Comparison of ENCODE assay signal across 8 mouse cellular contexts in genomic region chr10:62601833-62602176, GRCm38 (mm10). TPM values are rescaled to one million over a fixed set of nuclear protein-coding genes. Genes with fewer than 3 reads are reported as not detected.
DNase-seq lines count a peak whose midpoint lies in the region; ATAC-seq and TF ChIP-seq lines count a peak whose summit lies in the region.

No protein-coding gene starts in this region.

- H3K9me3 ChIP-seq in forebrain, embryonic 13.5 days (replicated peaks), result no peaks in the 10 kb centered on the region
- no peaks in the 10 kb centered on the region for H3K9me3 ChIP-seq in liver, embryonic 15.5 days (replicated peaks)

- peaks cover 60% of the 10 kb centered on the region for H3K79me2 ChIP-seq in C2C12 (ENCODE audit: control insufficient read depth, insufficient read depth)

- intact Hi-C loops in gastrocnemius, postnatal 36 days (cut with DNase I), result loop anchor here (5.0 kb wide), 1 partner anchor 50 kb away; the partner anchor contains the start of gene Ddx50

- H3K27ac ChIP-seq in forebrain, embryonic 13.5 days, result peak overlapping the region; percentile 71
- H3K27ac ChIP-seq in liver, embryonic 15.5 days (replicated peaks), result peak overlapping the region; percentile 75

- H3ac ChIP-seq in C2C12 (ENCODE audit: control insufficient read depth, insufficient read length, low read depth), result peak overlapping the region; percentile 98

- ATAC-seq in forebrain, embryonic 13.5 days, result peak; percentile 85
- peak; percentile 65 for ATAC-seq in liver, embryonic 15.5 days (ENCODE audit: insufficient read depth)

- peak; percentile 65 for DNase-seq in embryo, embryonic 10 days (ENCODE audit: low spot score)
- no peak for DNase-seq in embryo, embryonic 11 days
- no peak for DNase-seq in ovary, postnatal 10 days (ENCODE audit: low spot score)
- DNase-seq in gastrocnemius, adult 8-10 months (ENCODE audit: low spot score in 2 of 2), result no peak
- no peak for DNase-seq in gastrocnemius, postnatal 36 days

- peak overlapping the region; percentile 98 for H3K4me3 ChIP-seq in C2C12 (ENCODE audit: insufficient read depth, poor library complexity, severe bottlenecking)
- H3K4me3 ChIP-seq in forebrain, embryonic 13.5 days, result peak overlapping the region; percentile 98
- H3K4me3 ChIP-seq in liver, embryonic 15.5 days (replicated peaks), result peak overlapping the region; percentile 91

- peaks cover 53% of the 10 kb centered on the region for H3K79me3 ChIP-seq in C2C12 (ENCODE audit: low read depth)

- H3K27me3 ChIP-seq in C2C12 (ENCODE audit: control insufficient read depth, insufficient read depth, insufficient read length), result no peaks in the 10 kb centered on the region
- no peaks in the 10 kb centered on the region for H3K27me3 ChIP-seq in forebrain, embryonic 13.5 days
- no peaks in the 10 kb centered on the region for H3K27me3 ChIP-seq in liver, embryonic 15.5 days

- under 1% methylated on average over 23 of the region's 23 CpGs for WGBS in forebrain, embryonic 13.5 days
- WGBS in liver, embryonic 15.5 days (ENCODE audit: insufficient replicate concordance), result under 1% methylated on average over 23 of the region's 23 CpGs

- peaks cover 21% of the 10 kb centered on the region for H3K4me1 ChIP-seq in forebrain, embryonic 13.5 days
- H3K4me1 ChIP-seq in liver, embryonic 15.5 days (replicated peaks), result peaks cover 38% of the 10 kb centered on the region

- peak overlapping the region; percentile 96 for H3K4me2 ChIP-seq in forebrain, embryonic 13.5 days
- H3K4me2 ChIP-seq in liver, embryonic 15.5 days, result peak overlapping the region; percentile 97

- peak overlapping the region; percentile 84 for H3K9ac ChIP-seq in forebrain, embryonic 13.5 days
- H3K9ac ChIP-seq in liver, embryonic 15.5 days, result peak overlapping the region; percentile 79

- TF ChIP-seq CTCF in C2C12 (IDR thresholded peaks at IDR 0.05; ENCODE audit: control insufficient read depth, insufficient read depth, insufficient read length), result no peak

- peaks cover 40% of the 10 kb centered on the region for H3K36me3 ChIP-seq in C2C12 (ENCODE audit: control insufficient read depth, insufficient read depth)
- H3K36me3 ChIP-seq in forebrain, embryonic 13.5 days (ENCODE audit: poor library complexity, severe bottlenecking), result peaks cover 19% of the 10 kb centered on the region
- H3K36me3 ChIP-seq in liver, embryonic 15.5 days (replicated peaks), result peaks cover 23% of the 10 kb centered on the region

TF ChIP-seq in C2C12, 6 proteins besides CTCF, POLR2A, EP300 and RAD21:
- TF ChIP-seq USF1 (IDR thresholded peaks at IDR 0.05; ENCODE audit: low read depth) (no peak), MYOG (IDR thresholded peaks at IDR 0.05; ENCODE audit: control insufficient read depth, extremely low read depth, insufficient read length) (no peak), CEBPB (IDR thresholded peaks at IDR 0.05; ENCODE audit: low read depth) (no peak), MYOD1 (IDR thresholded peaks at IDR 0.05; ENCODE audit: control insufficient read depth, insufficient read length, low read depth) (no peak), FOSL1 (IDR thresholded peaks at IDR 0.05; ENCODE audit: insufficient read depth, low read length, poor library complexity, severe bottlenecking) (no peak), MAX (IDR thresholded peaks at IDR 0.05) (no peak)

RNA-seq across cellular contexts. Expression of gene Ddx21, which starts 0.3 kb away (rescaled TPM):
- 55.3 TPM for polyA plus RNA-seq in C2C12 (2012; fragmentation: generic; extraction: Trizol)
- 23.8 and 24.5 TPM in 2 replicates for polyA plus RNA-seq in forebrain, embryonic 13.5 days (2015; fragmentation: Nextera tagmentation; extraction: Ambion mirVana)
- polyA plus RNA-seq in liver, embryonic 15.5 days (2015; fragmentation: Nextera tagmentation; extraction: Ambion mirVana), result 10.7 and 11.8 TPM in 2 replicates
- 10 to 100 TPM; 28.1 to 37.7 (median 31.0) TPM for total RNA-seq in gastrocnemius, adult 8-10 months (2022)
- total RNA-seq in gastrocnemius, postnatal 36 days (2021), result 10 to 100 TPM; 23.1 to 34.2 TPM

RNA-seq across cellular contexts. Expression of gene Kif1bp, which starts 23.5 kb away (rescaled TPM):
- 21.5 TPM for polyA plus RNA-seq in C2C12 (2012; fragmentation: generic; extraction: Trizol)
- 52.1 and 54.5 TPM in 2 replicates for polyA plus RNA-seq in forebrain, embryonic 13.5 days (2015; fragmentation: Nextera tagmentation; extraction: Ambion mirVana)
- polyA plus RNA-seq in liver, embryonic 15.5 days (2015; fragmentation: Nextera tagmentation; extraction: Ambion mirVana), result 11.1 and 11.3 TPM in 2 replicates
- total RNA-seq in gastrocnemius, adult 8-10 months (2022), result 10 to 100 TPM; 26.1 to 30.2 (median 28.2) TPM
- total RNA-seq in gastrocnemius, postnatal 36 days (2021), result 10 to 100 TPM; 23.6 to 24.0 TPM

RNA-seq across cellular contexts. Expression of gene Ddx50, which starts 49.2 kb away (rescaled TPM):
- 19.4 TPM for polyA plus RNA-seq in C2C12 (2012; fragmentation: generic; extraction: Trizol)
- polyA plus RNA-seq in forebrain, embryonic 13.5 days (2015; fragmentation: Nextera tagmentation; extraction: Ambion mirVana), result 107 and 116 TPM in 2 replicates
- polyA plus RNA-seq in liver, embryonic 15.5 days (2015; fragmentation: Nextera tagmentation; extraction: Ambion mirVana), result 35.2 and 35.9 TPM in 2 replicates
- 10 to 100 TPM; 40.1 to 51.0 (median 49.8) TPM for total RNA-seq in gastrocnemius, adult 8-10 months (2022)
- 10 to 100 TPM; 40.0 to 43.3 TPM for total RNA-seq in gastrocnemius, postnatal 36 days (2021)
